11 mouse cellular contexts compared by ENCODE assay signal in the genomic region with DNA sequence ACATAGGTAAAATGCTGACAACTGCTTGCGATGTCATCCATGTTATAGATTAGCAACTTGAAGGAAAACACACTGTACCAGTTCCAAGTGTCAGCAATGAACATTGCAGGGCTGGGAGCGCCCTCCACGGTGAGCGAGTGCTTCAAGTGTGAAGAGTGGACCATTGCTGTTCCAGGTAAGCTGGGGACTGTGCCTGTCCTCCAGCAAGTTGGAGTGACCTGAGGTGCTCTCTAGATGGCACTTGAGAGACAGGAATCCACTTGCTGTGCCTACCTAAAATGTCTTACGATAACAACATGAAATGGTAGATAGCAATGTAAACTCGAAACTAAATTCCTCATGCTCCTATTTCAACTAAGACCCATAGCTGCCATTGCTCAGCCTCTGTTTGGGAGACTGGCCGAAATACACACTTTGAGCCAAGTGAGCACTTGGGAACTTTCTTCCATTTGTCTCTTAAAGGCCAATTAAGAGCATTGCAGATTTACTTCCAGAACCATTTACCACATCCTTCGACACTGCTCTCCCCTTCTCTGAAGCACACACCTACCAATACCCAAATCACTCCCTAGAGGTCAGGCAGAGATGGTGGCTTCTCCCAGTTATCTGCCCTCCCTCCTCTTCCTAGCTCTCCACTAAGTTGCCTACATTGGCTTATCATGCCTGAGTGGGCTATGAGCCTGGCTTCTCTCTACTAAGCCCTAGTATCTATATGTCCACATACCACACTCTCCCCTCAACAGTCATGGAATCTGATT.
DNase-seq lines count a peak whose midpoint lies in the region; ATAC-seq and TF ChIP-seq lines count a peak whose summit lies in the region.
"Had no signal": no experiment of that assay in that cellular context is flagged by ENCODE, and none has a peak within 500 bp of the region (broad histone marks: within the 10 kb centered on the region; RNA-seq: fewer than 3 reads in every experiment).

No protein-coding gene starts in this region.

- no peaks in the 10 kb centered on the region for H3K9me3 ChIP-seq in kidney, embryonic 16.5 days (ENCODE audit: low read length)
- H3K9me3 ChIP-seq in lung, embryonic 16.5 days (ENCODE audit: control insufficient read depth, low read length), result no peaks in the 10 kb centered on the region
- H3K9me3 ChIP-seq in midbrain, embryonic 14.5 days (ENCODE audit: control insufficient read depth, low read length), result no peaks in the 10 kb centered on the region

- H3K4me2 ChIP-seq in kidney, embryonic 16.5 days (replicated peaks; ENCODE audit: low read depth, low read length), result no peak overlapping the region
- no peak overlapping the region for H3K4me2 ChIP-seq in lung, embryonic 16.5 days (ENCODE audit: low read depth, low read length)
- no peak overlapping the region for H3K4me2 ChIP-seq in midbrain, embryonic 14.5 days (ENCODE audit: low read length)

- intact Hi-C loops in left cerebral cortex, postnatal 36 days (cut with DNase I), result no loop called here

- H3K27ac ChIP-seq in bone marrow, adult 2 months (ENCODE audit: control insufficient read depth, insufficient read depth, low read depth, low read length, poor library complexity), result no peak overlapping the region
- H3K27ac ChIP-seq in kidney, embryonic 16.5 days (ENCODE audit: low read length), result 0 out of 2 replicates have a peak overlapping the region, but pooled peaks have one; percentile 14
- peak overlapping the region; percentile 75 for H3K27ac ChIP-seq in lung, embryonic 16.5 days (ENCODE audit: low read length)
- H3K27ac ChIP-seq in midbrain, embryonic 14.5 days (replicated peaks; ENCODE audit: low read depth, low read length), result no peak overlapping the region

- no peaks in the 10 kb centered on the region for H3K36me3 ChIP-seq in kidney, embryonic 16.5 days (ENCODE audit: insufficient read depth, low read length)
- H3K36me3 ChIP-seq in lung, embryonic 16.5 days (ENCODE audit: control insufficient read depth, insufficient read depth, low read length), result no peaks in the 10 kb centered on the region
- H3K36me3 ChIP-seq in midbrain, embryonic 14.5 days (ENCODE audit: control insufficient read depth, insufficient read depth, low read length), result no peaks in the 10 kb centered on the region

- ATAC-seq in kidney, embryonic 16.5 days (ENCODE audit: low FRiP score, low TSS enrichment), result peak; percentile 63; the same call in 1 of the 2 replicates
- ATAC-seq in lung, embryonic 16.5 days (ENCODE audit: low read depth), result peak; percentile 88
- ATAC-seq in midbrain, embryonic 14.5 days (ENCODE audit: low FRiP score, low TSS enrichment), result no peak

- H3K27me3 ChIP-seq in kidney, embryonic 16.5 days (ENCODE audit: insufficient read depth, low read length), result no peaks in the 10 kb centered on the region
- H3K27me3 ChIP-seq in lung, embryonic 16.5 days (ENCODE audit: control insufficient read depth, insufficient read depth, low read depth, low read length), result no peaks in the 10 kb centered on the region
- no peaks in the 10 kb centered on the region for H3K27me3 ChIP-seq in midbrain, embryonic 14.5 days (ENCODE audit: control insufficient read depth, insufficient read depth, low read length)

- peaks cover 1% of the 10 kb centered on the region; the same call in 1 of the 2 replicates for H3K4me1 ChIP-seq in bone marrow, adult 2 months (ENCODE audit: control insufficient read depth, insufficient read depth, low read length)
- peaks cover 23% of the 10 kb centered on the region for H3K4me1 ChIP-seq in kidney, embryonic 16.5 days (ENCODE audit: insufficient read depth, low read length)
- H3K4me1 ChIP-seq in lung, embryonic 16.5 days (replicated peaks; ENCODE audit: control insufficient read depth, insufficient read depth, low read length), result peaks cover 19% of the 10 kb centered on the region
- H3K4me1 ChIP-seq in midbrain, embryonic 14.5 days (ENCODE audit: control insufficient read depth, insufficient read depth, low read length), result no peaks in the 10 kb centered on the region

- H3K9ac ChIP-seq in kidney, embryonic 16.5 days (replicated peaks; ENCODE audit: low read length), result no peak overlapping the region
- no peak overlapping the region for H3K9ac ChIP-seq in lung, embryonic 16.5 days (ENCODE audit: low read length)
- no peak overlapping the region for H3K9ac ChIP-seq in midbrain, embryonic 14.5 days (replicated peaks; ENCODE audit: low read length)

- DNase-seq in A20 (ENCODE audit: low read depth, low spot score), result peak; percentile 60
- no peak for DNase-seq in left cerebral cortex, postnatal 36 days (ENCODE audit: low spot score in 2 of 2)
- DNase-seq in layer of hippocampus, adult 18-20 months (ENCODE audit: low spot score in 2 of 2), result no peak
- no peak for DNase-seq in thymus, postnatal 14 days
- no peak for DNase-seq in midbrain, embryonic 14.5 days
- DNase-seq: heart, postnatal 36 days; layer of hippocampus, adult 9-11 months; right cerebral cortex, postnatal 25 days had no signal

- peak; percentile 34; the same call in 1 of the 2 replicates for TF ChIP-seq CTCF in bone marrow, adult 2 months (IDR thresholded peaks at IDR 0.05; ENCODE audit: control insufficient read depth, insufficient read depth, low read length)

- 69% methylated on average over 8 of the region's 8 CpGs for WGBS in bone marrow, adult 2 months
- 73% methylated on average over 8 of the region's 8 CpGs for WGBS in kidney, embryonic 16.5 days
- 62% methylated on average over 8 of the region's 8 CpGs for WGBS in lung, embryonic 16.5 days
- 94% methylated on average over 8 of the region's 8 CpGs for WGBS in midbrain, embryonic 14.5 days

- H3K4me3 ChIP-seq in bone marrow, adult 2 months (replicated peaks; ENCODE audit: control insufficient read depth, low read depth, low read length), result no peak overlapping the region
- no peak overlapping the region for H3K4me3 ChIP-seq in kidney, embryonic 16.5 days (ENCODE audit: low read length)
- H3K4me3 ChIP-seq in lung, embryonic 16.5 days (ENCODE audit: low read length), result no peak overlapping the region
- no peak overlapping the region for H3K4me3 ChIP-seq in midbrain, embryonic 14.5 days (replicated peaks; ENCODE audit: low read depth, low read length)

- no peak for TF ChIP-seq POLR2A in bone marrow, adult 2 months (IDR thresholded peaks at IDR 0.05; ENCODE audit: borderline replicate concordance, control insufficient read depth, low read depth, low read length)

Comparison
In these comparisons a context has a peak if more than half of its experiments do, and no peak if none do; other contexts are left out.
1. H3K27ac ChIP-seq: peak in kidney, embryonic 16.5 days (single experiment) and lung, embryonic 16.5 days (single experiment); none in bone marrow, adult 2 months (single experiment) and midbrain, embryonic 14.5 days (single experiment).